Mouse (Mus musculus): ENCODE measurements at regions not wholly inside any gene's neighbourhood (a gene's known extent, or its start where the extent isn't known, plus 50 kb on each side); places are given as distances from the start of the nearest gene placed in this dataset.

DNA sequence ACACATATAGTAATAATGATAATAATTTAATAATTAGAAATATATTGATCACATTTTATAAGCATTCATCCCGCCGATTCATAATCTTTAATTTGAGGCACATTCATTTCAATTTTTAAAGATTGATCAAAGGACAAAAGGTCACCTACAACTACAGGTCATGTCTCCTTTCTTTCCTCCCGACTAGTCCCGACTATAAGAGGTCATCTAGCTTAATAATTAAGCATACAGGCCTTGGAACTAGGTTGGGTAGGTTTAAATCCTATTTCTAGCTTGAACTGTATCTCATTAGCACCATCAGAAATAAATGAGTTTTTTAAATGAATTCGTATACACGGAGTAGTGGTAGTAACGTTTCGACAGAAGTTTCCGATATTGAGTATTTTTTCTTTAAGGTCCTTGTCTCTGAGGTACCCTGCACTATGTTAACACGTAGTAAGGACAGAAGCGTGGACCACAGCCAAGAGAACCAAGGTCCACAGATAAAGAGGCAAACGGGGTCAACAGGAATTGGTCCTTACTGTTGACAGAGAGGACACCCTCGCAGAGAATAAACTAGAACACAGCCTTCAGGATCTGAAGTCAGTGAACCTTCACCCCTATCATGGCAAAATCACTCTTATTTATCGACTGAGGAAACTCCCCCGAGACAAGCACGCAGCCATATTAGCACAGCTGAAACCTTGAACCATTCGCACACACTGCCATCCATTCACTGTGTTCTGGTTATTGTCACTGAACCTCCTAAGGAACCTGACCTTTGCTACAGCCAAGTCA is 185.8 kb upstream of the Jmjd1c start:
- DNase-seq (ENCODE audit: low spot score in 2 of 2): no peak

DNA sequence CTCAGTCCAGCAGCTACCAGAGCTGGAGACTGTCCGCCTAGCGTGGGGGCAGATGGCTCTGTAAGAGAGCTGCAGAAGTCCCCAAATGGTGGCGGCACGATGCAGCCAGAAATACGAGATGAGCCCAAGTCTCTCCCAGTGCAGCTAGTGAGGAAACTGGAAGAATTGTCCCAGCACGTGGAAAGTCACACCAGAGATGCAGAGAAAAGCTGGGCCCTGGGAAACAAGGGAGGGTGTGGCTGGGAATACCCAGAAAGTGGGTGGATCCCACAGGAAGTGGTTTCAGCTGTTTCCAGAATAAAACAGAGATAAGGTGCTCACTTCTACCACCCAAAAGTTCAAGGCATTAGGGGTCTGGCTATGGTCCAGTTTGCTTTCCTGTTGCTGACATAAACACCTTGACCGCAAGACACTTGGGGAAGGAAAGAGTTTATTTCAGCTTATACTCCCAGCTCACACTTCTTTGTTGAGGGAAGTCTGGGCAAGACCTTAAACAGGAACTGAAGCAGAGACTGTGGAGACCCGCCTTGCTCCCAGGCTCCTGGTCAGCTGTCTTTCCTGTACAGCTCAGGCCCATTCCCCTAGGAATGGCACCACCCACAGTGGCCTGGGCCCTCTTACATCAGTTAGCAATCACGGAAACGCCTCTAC is 184.5 kb upstream of the Jmjd1c start:
- no peak for DNase-seq (ENCODE audit: low spot score in 2 of 2)

DNA sequence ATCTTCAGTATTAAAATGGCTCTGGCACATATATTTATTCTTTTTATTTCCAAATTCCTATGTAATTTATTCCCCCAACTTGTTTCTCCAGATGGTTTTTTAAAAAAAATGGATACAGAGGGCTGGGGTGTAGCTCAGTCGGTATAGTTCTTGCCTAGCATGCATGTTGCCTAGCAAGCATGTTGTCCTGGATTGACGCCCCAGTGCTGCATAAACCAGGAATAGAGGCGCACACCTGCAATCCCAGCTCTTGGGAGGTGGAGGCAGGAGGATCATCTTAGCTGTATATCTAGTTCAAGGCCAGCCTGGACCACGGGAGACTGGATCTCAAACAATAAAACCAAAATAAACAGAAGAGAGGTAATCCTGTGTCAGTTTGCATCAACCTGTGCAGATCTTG is 183.5 kb upstream of the Jmjd1c start:
- no peak for DNase-seq (ENCODE audit: low spot score in 2 of 2)

DNA sequence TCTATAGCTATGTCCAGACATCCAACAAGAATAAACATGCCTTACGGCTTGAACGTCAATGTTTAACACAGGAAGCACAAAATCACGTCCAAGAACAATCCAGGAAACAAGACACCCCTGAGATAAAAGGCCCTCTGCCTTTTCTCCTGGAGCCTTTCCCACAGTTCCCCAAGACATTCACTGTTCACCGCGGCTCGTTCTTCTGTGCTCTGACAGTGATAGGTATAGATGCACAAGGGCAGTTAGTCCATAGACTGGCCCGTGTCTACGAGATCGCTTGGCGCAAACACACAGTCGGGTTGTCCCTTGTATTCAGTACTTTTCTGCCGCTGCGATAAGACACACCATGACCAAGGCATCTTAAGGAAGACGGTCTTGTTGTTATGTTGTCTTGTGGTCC is 182.7 kb upstream of the Jmjd1c start:
- DNase-seq (ENCODE audit: low spot score in 2 of 2): no peak

DNA sequence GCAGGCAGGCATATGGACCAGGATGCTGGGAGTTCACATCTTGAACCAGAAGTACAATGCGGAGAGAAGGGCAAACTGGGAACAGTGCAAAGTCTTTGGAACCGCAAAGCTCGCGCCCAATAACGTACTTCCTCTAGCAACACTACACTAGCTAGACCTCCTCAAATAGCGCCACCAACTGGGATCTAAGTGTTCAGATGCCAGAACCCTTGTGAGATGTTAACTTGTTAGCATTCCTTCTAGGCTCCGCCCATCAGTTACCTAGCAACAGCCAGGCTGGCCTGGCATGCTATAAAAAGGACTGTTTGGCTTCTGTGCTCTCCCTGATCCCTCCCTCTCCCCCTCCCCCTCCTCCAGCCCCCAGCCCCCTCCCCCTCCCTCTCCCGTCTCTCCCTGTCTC is 182.3 kb upstream of the Jmjd1c start:
- DNase-seq (ENCODE audit: low spot score in 2 of 2): no peak

DNA sequence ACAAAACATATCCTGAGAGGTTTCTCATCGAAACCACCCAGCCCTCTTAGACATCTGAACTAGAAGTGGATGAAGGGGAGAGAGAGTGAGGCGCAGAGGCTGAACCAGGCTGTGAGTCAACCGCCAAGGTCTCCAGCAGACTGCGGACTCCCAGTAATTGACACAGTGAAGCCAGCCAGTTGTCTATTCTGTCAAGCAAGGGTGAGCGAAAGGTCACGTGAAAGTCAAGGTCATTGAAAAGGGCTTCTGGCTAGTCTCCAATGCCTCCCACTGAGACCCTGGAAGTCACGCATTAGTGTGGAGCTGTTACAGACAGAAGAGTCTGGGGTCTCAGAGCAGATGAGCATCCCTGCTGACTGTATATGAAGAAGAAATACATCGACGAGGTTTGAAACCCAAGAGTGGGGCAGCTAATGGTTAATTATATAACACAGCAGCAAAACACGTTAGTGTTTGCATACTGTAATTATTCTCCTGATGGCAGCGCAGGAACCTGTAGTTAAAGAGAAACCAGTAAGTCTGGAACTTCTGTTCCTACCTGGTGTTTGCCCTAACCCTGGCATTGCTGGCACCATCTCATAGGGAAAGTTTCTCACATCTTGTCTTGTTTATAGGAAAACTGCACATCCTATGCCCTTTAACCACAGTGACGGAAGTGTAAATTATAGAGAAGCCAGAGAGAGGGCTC is 181.5 kb upstream of the Jmjd1c start:
- no peak for DNase-seq (ENCODE audit: low spot score in 2 of 2)

DNA sequence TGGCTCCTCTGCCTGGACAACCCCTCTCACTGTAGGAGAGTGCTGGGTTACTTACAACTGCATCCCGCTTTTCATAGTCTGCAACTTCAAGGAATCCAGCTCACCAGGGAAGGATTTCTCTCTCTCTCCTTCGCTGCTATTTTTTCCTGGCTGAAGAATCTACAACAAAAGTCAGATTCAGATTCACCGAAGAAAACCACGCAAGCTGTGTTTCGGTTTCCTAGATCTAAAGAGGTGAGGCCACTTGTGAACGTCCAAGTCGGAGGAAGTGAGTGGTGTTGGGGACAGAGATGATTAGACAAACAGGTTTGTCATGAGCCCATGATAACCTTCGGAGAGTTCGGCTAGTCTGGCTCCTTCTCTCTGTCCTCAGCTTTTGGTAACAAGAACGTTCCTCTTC is 180.1 kb upstream of the Jmjd1c start:
- DNase-seq (ENCODE audit: low spot score in 2 of 2): no peak

DNA sequence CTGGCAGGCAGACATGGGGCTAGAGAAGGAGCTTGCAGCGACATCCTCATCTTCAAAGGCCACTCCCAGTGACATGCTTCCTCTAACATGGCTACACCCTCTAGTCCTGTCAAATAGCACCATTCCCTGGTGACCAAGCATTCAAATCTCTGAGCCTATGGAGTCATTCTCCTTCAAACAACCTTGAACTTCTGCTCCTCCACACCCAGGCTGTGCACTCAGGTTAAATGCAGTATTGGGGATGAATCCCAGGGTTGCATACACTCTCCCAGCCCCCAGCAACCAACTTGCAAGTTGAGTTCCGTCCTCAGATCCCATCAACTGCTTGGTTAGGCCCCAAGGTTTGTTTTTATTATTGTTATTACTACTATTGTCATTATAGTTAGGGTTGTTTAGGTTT is 178.2 kb upstream of the Jmjd1c start:
- DNase-seq (ENCODE audit: low spot score in 2 of 2): no peak

DNA sequence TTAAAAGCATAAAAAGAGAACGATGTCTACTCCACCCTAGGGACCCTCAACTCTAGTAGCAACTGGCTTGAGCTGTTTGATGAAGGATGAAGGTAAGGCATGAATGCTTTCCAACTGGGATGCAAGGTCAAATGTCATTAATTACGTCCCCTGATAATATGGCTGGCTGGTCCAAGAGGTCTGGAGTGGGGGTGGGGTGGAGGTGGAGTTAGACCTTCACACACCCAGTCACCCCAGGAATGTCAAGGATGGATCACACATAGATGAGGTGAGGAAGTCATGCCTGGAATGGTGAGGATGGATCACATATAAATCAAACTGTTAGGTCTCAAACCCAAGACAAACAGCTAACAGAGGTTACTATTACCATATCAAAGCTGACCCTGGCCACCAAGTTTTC is 177.2 kb upstream of the Jmjd1c start:
- no peak for DNase-seq (ENCODE audit: low spot score in 2 of 2)

DNA sequence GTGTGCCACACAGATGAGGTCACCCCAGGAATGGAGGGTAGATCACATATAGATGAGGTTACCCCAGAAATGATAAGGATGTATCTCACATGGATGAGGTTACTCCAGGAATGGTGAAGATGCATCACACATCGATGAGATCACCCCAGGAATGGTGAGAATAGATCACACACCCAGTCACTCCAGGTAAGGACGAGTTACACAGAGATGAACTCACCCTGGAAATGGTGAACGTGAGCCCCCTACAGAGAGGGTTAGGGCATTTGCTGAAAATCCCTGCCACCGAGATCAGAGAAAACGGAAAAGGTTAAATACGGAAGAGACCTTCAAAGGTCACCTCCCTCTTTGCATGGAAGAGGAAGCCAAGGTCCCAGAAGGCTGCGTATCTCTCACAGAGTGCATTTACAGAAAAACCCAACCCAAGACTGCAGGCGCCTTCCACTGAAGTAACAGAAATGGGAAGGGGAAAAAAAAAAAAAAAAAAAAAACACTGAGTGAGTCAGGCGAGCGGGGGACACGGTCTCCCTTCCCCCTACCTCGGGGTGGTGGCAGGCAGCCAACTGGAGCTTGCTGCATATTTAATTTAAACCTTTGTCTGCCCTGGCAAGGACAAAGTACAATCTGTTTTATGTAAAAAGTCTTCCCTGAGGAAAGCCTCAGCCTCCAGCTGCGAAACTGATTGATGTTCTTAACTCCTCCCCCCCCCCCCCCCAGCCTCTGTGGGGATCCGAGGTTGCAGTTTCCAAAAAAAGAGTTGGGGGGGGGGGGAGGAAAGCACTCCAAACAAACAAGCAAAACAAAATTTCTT is 175.8 kb upstream of the Jmjd1c start:
- peak in 1 of 2 experiments; percentile 31 for DNase-seq (ENCODE audit: low spot score in 2 of 2)

DNA sequence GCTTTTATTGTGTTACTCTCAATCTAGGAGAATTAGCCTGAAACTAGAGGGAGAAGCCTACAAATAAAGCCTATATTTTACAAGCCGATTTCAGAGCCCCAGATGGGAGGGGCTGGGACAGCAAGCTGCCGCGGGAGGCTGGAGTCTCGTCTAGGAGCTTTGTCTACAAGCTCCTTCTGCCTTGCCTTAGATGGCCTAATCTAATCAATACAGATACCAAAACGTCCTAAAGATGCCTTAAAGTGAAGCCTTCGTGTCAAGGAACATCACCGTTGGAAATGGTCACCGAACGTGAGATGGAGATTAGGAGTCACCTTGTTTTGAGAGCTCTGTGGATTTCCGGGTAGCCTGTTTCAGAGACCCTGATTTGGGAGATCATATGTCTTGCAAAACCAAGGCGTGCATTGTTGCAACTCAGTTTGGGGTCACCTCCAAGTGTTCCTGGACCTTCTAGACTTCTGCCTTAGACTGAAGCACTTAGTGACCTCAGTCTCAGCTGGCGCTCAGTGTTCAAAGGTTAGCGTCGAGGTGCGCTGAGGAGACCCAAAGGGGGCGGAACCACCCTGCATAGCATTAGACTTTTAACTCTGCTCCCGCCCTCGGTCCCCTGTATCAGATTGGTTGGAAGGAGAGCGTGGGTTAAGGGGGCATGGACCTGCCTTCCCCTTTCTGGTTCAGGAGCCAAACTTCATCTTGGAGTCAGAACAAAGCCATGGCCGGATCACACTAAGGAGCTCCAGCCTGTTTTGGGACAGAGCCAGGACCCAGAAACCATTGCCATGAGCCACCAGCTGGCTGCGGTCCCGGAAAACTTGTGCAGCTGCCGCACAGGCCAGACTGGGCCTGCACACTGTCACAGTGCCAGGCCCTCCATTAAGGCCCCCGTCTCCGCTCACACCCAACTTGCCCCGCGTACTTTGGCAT is 174.9 kb upstream of the Jmjd1c start:
- peak in 1 of 2 experiments; percentile 30 for DNase-seq (ENCODE audit: low spot score in 2 of 2)

DNA sequence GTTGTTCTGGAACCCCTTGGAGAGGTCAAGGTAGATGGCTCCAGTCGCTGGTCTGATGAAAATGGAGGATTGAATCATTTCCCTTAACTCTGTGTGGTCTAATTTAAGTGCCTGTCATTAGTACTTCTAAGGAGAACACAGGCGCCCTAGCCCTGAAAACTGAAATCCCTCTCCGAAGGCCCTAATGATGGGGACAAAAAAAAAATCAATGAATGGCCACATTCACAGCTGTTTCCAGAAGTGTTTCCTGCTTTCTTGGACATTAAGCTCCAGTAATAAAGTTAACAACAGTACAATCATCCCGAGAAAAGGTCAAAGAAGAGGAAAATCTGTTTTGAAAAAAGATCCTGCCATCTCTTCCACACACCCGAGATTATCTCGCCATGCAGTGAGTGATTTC is 174.1 kb upstream of the Jmjd1c start:
- no peak for DNase-seq (ENCODE audit: low spot score in 2 of 2)

DNA sequence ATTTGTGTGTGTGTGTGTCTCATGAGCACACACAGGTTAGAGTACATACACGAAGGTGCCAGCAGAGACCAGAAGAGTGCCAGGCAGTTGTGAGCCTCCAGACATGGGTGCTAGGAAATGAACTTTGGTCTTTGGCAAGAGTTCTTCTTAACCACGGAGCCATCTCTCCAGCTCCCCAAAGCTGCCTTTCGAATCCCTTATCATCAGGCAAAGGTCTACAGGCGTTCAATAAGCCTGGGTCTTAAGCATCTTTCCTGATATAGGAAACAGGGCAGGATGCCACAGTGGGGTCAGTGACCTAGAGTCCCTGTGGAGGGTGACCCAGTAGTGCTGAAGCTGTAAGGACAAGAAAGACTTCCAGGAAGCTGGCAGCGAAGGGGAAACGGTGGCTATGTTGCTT is 173.6 kb upstream of the Jmjd1c start:
- DNase-seq (ENCODE audit: low spot score in 2 of 2): no peak

DNA sequence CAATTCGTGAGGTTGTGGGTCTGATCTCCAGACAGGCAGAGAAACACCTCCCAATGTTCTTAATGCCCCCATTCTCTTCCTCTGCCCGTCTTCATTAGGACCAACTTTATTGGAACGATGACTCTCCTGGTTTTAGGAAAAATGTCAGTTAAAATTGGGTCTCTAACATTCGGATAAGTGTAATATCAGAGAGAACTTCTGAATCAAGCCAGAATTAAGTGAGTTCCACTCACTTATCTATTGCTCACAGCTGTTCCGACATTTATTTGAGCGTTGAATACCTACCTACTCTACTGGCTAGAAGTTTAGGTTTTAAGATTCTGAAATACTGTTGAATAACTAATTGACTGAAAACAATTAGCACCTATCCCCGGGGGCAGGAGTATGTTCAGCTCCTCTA is 172.0 kb upstream of the Jmjd1c start:
- DNase-seq (ENCODE audit: low spot score in 2 of 2): no peak

DNA sequence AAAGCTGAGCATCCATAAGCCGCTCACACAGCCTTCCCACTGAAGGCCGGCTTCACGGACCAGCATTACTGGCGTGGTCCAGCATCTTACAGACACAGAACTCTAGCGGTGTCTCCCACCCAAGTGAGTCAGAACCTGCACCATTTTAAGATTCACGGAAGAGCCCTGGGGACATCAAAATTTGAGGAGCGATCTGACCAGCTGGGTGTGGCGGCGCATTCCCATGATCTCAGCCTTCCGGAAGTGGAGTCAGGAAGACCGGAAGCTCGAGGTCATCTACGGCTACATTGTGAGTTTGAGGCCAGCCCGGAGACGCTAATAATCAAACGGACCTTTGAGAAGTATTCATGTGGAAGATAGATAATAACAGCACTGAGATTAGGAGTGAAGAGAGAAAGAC is 171.5 kb upstream of the Jmjd1c start:
- DNase-seq (ENCODE audit: low spot score in 2 of 2): no peak

DNA sequence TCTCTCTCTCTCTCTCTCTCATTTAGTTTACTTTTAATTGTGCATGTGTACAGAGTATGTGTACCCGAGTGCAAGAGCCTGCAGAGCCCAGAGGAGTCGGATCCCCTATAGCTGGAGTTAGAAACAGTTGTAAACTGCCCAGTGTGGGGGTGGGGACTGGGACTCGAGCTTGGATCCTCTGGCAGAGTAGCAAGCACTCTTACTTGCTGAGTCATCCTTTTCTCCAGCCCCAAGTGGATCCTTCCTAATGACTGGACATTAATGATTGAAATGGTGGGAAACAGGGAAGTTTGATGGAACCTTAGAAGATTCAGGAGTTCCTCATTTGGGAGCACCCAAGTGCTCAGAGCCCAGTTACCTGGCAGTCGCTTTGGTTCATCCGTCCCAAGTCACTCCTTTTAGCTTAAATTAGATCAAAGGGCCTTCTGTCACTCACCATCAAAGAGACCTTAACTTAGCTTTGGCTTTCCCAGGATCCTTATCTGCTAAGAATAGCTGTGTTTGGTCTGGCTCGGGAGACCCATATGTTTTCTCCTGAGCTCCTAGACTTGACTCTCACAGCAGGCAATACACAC is 170.3 kb upstream of the Jmjd1c start:
- DNase-seq (ENCODE audit: low spot score in 2 of 2): no peak

DNA sequence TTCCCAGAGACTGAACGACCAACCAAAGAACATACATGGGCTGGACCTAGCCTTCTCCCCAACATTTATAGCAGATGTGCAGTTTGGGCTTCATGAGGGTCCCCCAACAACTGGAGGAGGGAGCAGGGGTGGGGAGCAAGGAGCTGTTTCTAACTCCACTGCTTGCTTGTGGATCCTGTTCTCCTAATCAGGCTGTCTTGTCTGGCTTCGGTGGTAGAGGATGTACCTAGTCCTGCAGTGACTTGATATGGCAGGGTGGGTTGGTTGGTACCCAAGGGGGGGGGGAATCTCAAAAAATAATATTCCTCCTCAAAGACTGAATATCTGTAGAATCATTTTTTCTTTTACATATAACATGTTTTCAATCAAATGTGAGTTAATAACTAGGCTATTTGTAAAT is 168.3 kb upstream of the Jmjd1c start:
- no peak for DNase-seq (ENCODE audit: low spot score in 2 of 2)

DNA sequence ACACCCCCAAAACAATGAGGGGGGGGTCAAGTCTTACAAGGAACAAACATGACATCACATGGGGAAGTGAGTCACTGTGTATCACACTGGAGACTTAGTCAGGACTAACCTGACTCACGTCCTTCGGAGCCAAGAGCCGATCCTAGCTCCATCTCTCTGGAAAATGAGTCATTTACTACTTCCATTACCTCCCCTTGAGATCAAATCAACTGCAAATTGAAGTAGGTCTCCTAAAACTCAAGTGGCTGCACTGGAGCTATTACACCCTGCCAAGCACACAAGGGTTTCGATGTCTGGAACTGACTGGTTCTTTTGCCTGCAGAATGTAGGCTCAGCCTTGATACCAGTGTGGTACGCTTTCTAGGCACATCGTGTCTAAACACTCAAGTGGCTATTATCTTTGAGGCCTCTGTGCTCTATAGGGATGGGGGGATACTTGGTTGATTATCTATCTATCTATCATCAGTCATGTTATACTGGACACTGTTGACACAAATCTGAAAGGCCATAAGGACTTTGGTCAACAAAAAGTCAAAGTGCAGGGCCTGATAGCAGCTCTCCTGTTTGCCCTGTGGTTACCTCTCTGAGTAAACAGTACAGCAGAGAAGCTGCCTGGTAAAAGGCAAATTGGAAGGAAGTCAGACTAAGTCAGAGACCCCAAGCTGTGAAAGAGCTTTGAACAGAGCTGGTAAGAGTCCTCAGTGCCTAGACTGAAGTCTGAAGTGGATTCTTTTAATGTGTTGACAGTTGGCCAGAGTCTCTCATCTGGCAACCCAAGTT is 167.5 kb upstream of the Jmjd1c start:
- DNase-seq (ENCODE audit: low spot score in 2 of 2): no peak

DNA sequence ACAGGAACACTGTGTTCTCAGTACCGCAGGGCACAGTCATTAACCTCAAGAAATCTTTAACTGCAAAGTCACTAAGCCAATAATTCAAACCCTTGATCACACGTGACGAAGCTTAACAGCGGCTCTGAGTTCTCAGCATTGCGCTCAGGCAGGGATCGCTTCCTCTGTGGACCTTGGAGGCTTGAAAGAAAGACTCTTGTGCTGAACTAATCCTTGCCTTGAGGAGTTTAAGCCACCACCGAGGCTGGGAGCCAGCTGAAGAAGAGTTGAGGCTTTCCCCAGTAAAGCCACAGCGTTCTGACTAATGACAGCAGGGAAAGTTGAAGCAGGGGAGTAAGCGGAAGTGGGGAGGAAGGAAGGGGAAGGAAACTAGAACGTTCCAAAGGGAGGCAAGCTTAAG is 165.4 kb upstream of the Jmjd1c start:
- no peak for DNase-seq (ENCODE audit: low spot score in 2 of 2)

DNA sequence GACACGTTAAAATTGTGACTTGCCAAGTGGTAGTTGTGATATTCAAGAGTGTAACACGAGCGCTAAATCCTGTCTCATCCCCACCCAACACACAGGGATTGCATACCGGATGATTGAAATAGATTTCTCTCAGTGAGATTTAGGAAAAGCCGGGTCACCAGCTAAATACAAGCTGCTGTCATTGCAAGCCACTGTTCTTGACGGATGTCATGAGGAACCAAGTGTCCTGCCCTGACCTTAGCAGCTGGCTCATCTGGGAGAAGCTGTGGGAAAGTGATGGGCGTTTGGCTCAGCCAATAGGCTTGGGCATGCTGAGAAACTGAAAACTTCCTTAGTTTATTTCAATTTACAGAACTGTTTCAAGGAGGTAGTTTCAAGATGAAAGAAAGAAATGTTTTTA is 164.4 kb upstream of the Jmjd1c start:
- no peak for DNase-seq (ENCODE audit: low spot score in 2 of 2)

Data from spleen, postnatal 4 days (tissue).